Mouse (Mus musculus): ENCODE results near the gene Msl3l2. TPM values are rescaled to one million over a fixed set of nuclear protein-coding genes. Genes with fewer than 3 reads are reported as not detected.
A peak's percentile ranks its signal among the peaks of the same experiment; 100 is the strongest.

Gene Msl3l2
- total RNA-seq (2021): 10 to 100 TPM; 17.6 to 18.1 TPM

GRCm38 (mm10) chr10:56106333-56106995, at the start of gene Msl3l2:
Gene Msl3l2, plus strand, starts transcription at chr10:56106917.
- peak; percentile 87 for DNase-seq

- peak; percentile 11 to 17 for DNase-seq
Measured at GRCm38 (mm10) chr10:56058979-56059422, 47.7 kb upstream of the Msl3l2 start.

GRCm38 (mm10) chr10:56061238-56061830, 45.4 kb upstream of the Msl3l2 start:
- no peak for DNase-seq

- DNase-seq: no peak
Measured at GRCm38 (mm10) chr10:56062746-56063145, 44.0 kb upstream of the Msl3l2 start.

GRCm38 (mm10) chr10:56089714-56090113, 17.0 kb upstream of the Msl3l2 start:
- DNase-seq: no peak

GRCm38 (mm10) chr10:56094586-56094985, 12.1 kb upstream of the Msl3l2 start:
- no peak for DNase-seq

- DNase-seq: no peak
Measured at GRCm38 (mm10) chr10:56096757-56097156, 10.0 kb upstream of the Msl3l2 start.

- DNase-seq: no peak
Measured at GRCm38 (mm10) chr10:56099126-56099525, 7.6 kb upstream of the Msl3l2 start.

- DNase-seq: no peak
Measured at GRCm38 (mm10) chr10:56099641-56100310, 6.9 kb upstream of the Msl3l2 start.

GRCm38 (mm10) chr10:56106996-56107334, 248 bp downstream of the Msl3l2 start:
- DNase-seq: no peak

GRCm38 (mm10) chr10:56114951-56115635, 8.4 kb downstream of the Msl3l2 start:
- peak; percentile 69 to 76 for DNase-seq

GRCm38 (mm10) chr10:56115636-56116180, 9.0 kb downstream of the Msl3l2 start:
- DNase-seq: peak in 1 of 2 experiments; percentile 56

- DNase-seq: no peak
Measured at GRCm38 (mm10) chr10:56126972-56127371, 20.3 kb downstream of the Msl3l2 start.

GRCm38 (mm10) chr10:56129642-56130041, 22.9 kb downstream of the Msl3l2 start:
- DNase-seq: no peak

GRCm38 (mm10) chr10:56137191-56137590, 30.5 kb downstream of the Msl3l2 start:
- DNase-seq: no peak

- DNase-seq: no peak
Measured at GRCm38 (mm10) chr10:56148920-56149319, 42.2 kb downstream of the Msl3l2 start.

- DNase-seq: no peak
Measured at GRCm38 (mm10) chr10:56156956-56157355, 50.2 kb downstream of the Msl3l2 start.

- no peak for DNase-seq
Measured at GRCm38 (mm10) chr10:56158207-56158606, 51.5 kb downstream of the Msl3l2 start.

GRCm38 (mm10) chr10:56158748-56159147, 52.0 kb downstream of the Msl3l2 start:
- no peak for DNase-seq

GRCm38 (mm10) chr10:56164411-56164810, 57.7 kb downstream of the Msl3l2 start:
- DNase-seq: no peak

GRCm38 (mm10) chr10:56165758-56166157, 59.0 kb downstream of the Msl3l2 start:
- peak in 1 of 2 experiments; percentile 12 for DNase-seq
